Mouse (Mus musculus) erythroid progenitor cell, adult 5-6 weeks (primary cell): Measurements from ENCODE around the gene Arfgap3. TPM values are rescaled to one million over a fixed set of nuclear protein-coding genes. Genes with fewer than 3 reads are reported as not detected.

ENCODE experiments used
- ATAC-seq: replicated peaks from 2 replicates; pipeline ENCODE4 v1.8.0; 2016; ENCODE audit warnings: moderate number of reproducible peaks, mild to moderate bottlenecking, moderate TSS enrichment, inconsistent platforms; ENCODE audit not compliant: poor library complexity, low FRiP score, severe bottlenecking
- total RNA-seq, 2 experiments: library from RNA; stranded (forward) in 1 of 2; stranded (reverse) in 1 of 2; fragments of 150-400 nt in 1 of 2; fragments of 186-747, 209-891 nt in 1 of 2; gene quantifications; 2 replicates each; pipeline versions ENCODE4 v1.2.3 to v1.2.4; 2015 to 2017; ENCODE audit warnings: low replicate concordance in 2 of 2

Gene Arfgap3
- total RNA-seq, 2 experiments from 2014 or later: 19.3 to 60.3 TPM

DNA sequence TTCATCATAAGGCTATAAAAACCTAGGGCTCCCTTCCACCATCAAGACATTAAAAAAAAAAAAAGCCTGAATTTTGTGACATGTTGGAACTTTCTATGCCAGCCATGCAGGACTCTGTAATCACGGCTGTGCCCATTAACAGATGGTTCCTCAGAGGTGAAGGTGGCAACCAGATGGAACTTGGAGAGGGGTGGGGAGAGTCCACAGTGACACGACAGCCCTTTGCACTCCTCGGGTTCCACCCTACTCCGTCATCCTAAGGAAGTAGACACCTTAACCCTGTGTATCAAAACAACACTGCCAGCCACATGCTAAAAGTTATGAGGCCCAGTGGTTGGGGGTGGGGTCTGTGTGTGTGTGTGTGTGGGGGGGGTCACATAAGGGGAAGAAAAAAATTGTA, 1.3 kb downstream of the Arfgap3 start:
- no peak for ATAC-seq

DNA sequence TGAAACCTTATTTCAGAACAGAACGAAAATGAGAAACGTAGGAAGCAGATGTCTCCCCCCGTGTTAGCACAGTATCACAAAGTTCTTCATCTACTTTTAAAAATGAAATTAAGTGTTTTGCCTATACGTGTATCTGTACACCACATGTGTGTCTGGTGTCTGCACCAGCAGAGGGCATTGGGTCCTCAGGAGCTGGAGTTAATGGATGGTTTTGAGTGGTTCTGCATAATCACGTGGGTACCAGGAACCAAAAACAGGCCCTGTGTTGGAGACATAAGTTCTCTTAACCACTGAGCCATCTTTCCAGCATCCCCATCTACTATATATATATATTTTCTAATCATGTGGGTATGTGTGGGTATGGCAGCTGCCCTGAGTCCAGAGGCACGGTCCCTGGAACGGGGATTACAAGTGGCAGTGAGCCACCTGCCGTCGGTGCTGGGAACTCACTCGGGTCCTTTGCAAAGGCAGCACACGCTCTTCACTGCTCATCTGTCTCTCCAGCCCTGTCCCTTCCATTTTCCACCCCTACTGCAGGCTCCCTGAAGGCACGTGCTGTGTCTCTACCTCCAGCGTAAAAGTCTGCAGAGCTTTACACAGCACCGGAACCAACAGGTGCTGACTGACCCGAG, 4.0 kb downstream of the Arfgap3 start:
- no peak for ATAC-seq

DNA sequence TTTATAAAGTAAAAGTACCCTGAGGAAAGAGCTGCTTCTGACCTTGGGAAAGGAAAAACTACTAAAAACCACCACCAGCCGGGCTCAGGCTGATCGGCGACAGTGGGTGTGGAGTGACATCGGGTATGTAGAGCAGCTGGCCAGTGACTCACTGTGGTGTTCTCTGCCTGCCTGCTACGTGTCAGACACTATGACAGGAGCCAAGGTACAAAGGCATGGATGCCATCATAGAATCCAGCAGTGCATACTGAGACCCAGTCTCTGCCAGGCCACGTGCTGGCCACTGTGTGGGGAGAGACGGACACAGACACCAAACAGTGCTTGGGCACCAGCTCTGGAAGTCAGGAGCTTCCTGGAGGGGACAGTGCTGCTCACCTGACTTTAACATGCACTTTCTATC, 5.1 kb downstream of the Arfgap3 start:
- ATAC-seq: 0 out of 2 replicates have a peak, but pooled peaks have one; percentile 33

DNA sequence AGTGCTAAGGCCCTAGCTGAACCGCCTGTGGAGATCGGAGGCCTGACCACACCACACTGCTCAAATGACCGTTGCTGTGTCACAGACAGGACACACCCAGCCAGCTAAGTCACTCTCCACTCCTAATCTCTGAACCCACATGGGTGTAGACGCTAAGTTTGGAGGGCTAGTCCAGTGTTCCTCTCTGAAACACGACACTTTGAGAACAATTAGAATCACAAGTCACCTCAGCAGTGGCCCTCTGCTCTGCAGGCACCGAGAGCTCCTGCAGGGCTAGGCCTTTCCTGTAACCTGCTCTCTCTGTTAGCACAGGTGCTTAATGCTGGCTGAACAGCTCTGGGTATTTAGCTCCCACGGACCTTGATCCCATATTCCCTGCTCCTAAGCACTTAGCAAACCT, 5.9 kb downstream of the Arfgap3 start:
- peak; percentile 93 for ATAC-seq

DNA sequence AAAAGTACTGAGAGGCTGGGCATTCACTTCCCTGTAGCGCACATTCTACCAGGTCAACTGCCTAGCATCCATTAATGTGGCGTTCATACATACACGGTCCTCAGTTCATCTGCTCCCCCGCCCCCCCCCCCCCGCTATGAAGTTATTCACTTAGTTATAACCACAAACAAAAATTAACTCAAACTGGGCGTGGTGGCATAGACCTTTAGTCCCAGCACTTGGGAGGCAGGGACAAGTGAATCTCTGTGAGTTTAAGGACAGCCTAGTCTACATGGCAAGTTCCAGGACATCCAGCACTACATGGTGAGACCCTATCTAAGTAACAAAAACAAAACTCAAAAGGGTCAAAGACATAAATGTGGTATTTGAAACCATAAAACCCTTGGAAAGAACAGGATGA, 11.1 kb downstream of the Arfgap3 start:
- ATAC-seq: no peak

DNA sequence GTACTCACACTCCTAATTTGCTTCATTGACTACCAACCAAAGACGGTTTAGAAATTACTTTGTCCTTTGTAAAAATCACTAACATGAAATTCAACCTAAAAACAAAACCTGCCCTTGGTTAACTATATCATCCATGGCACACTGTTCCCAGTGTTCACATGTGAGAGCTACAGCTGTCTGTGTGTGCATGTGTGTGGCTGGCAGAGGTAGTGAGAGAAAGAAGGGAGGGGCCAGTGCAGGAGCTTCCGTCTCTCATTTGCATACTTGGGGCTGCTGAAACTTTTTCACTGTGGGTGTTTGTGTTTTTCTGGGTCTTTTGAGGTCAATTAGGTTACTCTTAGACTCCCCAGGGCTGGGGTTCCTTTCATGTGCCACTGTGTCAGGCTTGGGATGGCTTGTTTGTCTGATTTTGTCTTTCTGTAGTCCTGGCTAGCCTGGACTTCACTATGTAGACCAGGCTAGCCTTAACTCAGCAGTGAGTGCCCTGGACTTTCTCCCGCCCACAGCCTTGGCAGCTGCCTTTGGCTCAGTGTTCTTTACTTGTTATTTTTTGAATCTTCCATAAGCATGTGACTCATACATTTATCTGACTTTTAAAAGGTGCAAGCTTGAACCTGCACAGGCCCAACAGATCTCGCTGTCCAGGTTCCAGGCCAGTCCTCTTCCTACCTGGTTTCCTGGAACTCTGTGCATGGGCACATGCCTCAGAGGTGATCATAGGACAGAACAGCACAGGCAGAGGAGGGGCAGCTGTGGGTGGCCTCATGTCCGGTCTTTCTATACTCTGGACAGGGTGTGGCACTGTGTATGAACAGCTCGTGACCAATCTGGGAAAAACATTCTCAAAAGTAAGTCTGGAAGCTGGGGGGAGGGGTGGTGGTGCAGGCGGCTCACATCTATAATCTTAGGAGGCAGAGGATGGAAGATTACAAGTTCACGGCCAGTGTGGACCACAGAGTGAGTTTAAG, 11.9 kb downstream of the Arfgap3 start:
- no peak for ATAC-seq

DNA sequence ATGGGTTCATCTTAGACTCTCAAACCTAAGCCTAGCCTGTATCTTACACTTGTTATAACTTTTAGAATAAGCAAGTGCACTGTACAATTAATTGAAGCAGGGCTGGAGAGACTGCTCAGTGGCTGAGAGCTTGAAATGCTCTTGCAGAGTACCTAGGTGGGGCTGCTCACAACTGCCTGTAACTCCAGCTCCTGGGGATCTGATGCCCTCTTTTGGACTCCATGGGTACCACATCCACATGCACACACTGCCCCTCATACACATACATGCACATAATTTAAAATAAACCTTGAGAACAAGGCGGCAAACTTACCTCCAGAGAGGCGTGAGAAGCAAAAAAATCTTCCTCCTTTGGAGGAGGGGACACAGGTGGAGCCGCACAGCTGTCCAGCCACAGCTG, 17.7 kb downstream of the Arfgap3 start:
- ATAC-seq: no peak

DNA sequence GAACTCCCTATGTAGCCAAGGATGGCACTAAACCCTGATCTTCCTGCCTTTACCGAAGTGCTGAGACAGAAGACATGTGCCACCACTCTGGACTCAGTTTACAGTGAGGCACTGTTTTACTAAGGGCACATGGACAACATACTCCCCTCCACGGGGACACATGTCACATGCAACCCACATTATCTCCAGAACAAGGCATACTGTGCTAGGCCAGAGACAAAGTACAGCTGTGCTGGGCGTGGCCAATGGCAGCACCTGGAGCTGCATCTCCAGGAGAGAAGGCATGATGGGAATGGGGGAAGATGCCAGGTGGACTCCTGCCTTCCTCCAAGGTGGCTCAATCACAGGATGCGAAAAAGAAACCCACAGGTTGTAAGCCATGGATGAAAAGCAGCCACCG, 21.1 kb downstream of the Arfgap3 start:
- ATAC-seq: no peak

DNA sequence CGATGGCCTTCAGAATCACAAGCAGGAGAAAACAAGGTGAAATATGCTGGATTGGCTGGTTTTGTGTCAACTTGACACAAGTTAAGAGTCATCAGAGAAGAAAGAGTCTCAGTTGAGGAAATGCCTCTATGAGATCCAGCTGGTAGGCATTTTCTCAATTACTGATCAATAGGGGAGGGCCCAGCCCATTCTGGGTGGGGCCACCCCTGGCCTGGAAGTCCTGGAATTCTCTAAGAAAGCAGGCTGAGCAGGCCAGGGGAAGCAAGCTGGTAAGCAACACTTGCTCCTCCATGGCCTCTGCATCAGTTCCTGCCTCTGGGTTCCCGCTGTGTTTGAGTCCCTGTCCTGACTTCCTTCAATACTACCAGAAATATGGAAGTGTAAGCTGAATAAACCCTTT, 27.0 kb downstream of the Arfgap3 start:
- no peak for ATAC-seq

DNA sequence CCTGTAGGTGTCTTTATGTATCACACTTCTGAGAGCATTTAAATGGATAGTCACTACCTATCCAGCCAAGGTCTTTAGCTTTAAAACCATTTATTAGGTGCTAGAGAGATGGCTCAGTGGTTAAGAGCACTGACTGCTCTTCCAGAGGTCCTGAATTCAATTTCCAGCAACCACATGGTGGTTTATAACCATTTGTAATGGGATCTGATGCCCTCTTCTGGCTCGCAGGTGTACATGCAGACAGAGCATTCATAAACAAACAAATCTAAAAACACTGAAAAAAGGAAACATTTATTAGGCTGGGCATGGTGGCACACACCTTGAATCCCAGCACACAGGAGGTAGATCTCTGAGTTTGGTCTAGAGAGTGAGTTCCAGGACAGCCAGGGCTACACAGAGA, 35.1 kb downstream of the Arfgap3 start:
- no peak for ATAC-seq

DNA sequence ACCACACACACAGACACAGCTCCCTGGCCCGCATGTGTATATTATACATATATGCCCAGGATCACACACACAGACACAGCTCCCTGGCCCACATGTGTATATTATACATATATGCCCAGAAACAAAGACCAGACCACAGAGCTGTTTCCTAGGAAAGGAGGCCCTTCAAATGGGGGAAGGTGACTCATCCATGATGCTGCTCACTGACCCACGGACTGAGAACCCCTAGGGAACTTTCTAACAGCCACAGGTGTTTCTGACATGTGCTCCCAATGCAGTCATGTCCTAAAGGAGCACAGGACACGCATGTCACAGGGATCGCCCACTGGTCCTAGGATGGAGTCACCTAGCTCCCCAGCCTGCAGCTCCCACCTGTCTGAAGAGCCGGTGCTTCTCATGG, 40.2 kb downstream of the Arfgap3 start:
- no peak for ATAC-seq

DNA sequence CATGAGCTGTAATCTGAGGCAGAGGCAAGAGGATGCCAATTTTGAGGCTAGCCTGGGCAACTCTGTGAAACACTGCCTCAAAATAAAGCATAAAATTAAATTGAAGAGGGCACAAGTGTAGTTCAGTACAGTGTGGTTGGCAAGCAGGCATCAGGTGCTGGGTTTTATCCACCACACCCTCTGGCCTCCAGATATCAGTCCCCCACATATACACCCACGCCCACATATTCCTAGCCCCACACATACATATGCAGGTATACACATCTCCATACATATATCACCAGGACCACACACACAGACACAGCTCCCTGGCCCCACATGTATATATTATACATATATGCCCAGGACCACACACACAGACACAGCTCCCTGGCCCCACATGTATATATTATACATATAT, 41.3 kb downstream of the Arfgap3 start:
- ATAC-seq: peak; percentile 89

DNA sequence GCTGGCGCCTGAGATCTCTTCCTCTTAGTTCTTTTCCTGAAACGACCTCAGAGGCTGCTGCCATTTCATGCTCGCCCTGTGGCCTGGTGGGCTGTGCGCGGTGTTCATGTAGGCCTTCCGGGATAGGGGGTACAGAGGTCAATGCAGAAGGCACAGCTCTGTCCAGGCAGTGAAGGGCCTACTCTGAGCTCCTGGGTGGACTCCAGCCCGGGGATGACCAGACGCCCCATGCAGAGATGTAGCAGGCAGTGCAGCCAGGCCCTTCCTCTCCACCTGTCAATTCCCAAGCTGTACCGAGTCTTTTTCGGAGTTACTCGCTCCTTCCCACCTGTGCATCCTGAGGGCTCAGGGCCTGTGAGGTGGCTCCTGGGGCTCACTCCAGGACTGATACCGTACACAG, 43.9 kb downstream of the Arfgap3 start:
- ATAC-seq: no peak

DNA sequence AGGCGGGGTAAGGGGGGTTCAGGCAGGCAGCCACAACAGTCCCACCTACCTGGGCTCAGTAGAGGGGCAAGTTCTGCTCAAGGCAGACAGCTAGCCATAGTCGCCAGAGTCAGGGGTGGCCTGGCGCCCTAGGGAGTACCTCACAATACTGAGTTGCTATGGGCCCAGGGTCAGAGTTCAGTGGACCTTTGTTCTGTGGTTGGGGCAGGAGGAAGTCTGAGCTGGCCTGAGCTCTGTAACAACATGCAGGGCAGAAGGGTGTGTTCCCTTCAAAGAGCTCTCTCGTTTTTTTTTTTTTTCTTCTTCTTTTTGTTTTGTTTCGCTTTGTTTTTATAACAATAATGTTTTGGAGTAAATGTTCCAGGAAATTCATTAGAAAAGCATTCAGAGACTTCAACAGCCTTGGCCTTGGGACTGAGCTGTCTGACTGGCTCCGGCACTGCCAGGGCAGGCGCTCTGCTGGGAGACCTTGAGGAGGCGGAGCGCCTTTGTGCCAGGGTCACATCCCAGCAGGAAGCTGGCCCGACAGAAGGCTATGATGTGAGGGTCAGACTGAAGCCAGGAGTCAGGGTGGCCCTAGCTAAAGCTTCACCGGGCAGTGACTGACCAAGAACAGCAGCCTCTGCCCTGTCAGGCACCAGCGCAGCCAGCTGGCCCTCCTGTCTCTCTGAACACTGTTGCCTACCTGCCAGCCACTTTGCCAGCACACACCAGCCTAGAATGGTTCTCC, 44.7 kb downstream of the Arfgap3 start:
- ATAC-seq: no peak

DNA sequence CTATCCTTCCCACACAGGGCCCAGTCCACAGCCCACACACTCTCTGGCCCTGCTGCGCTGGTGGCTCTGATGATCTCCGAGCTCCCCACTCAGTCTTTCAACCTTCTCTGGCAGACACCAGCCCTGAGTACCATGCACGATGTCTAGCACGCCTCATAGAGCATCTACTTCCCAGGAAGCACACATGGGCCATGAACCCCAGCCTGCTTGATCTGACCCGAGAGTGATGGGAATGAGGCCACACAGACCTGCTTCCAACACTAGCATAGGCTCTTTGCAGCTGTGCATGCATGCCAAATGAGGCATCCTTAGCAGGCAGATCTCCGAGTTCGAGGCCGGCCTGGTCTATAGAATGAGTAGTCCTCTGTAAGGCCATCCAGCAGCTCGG, 45.2 kb downstream of the Arfgap3 start:
- no peak for ATAC-seq

DNA sequence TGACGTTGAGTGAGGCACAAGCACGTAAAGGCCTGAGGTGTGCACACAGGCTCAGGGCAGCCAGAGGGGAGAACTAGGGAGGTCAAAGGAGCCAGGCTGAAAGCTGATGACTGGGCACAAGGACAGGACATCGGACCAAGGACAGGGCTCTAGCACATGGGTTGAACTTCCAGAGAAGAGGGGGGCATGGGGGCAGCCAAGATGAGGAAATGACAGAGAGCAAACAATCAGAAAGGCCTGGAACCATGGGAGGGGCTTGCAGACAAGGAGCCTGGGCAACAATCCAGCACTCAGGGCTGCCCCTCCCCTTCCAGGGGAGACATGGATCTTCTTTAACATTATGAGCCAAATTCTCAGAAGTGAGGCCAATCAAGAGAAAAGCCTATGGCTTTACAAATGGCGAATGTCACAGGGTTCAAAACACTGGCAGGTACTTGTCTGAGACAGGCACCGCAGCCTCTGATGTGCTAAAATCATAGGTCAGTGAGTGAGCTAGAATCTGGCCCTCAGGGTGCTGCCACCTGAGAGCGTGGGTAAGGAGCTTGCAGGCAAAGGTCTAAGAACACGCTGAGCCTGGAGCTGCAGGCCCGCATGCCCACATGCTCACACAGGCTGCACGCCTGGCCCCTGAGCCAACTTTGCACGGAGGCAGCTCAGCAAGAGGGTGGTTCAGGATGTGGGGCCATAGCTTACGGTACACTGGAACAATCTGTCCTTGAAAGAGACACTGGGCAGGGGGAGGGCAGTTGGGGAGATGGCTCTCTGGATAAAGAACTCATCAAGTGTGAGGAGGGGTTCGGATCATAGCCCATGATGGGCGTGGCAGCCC, 46.2 kb downstream of the Arfgap3 start:
- no peak for ATAC-seq

DNA sequence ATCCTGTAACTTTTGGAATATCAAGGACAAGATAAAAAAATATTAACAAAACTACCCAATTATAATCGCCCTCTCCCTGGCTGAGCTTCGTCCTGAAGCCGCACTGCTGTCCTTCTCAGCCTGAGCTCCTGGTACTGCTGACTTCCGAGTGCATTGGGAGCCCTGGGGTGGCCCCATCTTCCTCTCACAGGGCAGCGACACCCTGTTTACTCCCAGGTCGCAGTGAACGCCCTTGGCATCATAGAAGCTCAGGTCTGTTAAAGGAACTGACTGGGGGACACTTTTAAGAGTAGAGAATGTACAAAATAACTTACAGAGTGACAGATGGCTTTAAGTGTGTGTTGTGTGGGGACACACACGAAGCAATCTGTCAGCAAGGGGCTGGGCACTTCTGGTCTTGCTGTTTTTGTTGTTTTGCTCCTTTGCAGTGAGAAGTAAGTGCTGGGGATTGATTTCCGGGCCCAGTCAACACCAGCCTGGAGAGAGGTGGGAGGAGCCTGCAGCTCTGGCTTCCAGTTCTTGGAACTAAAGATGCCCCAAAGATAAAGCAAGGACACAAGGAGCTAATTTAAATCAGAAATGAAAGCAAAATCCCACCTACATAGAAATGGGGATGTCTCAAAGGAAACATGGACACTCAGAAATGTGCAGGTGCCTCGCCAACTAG, 50.0 kb downstream of the Arfgap3 start:
- ATAC-seq: no peak

DNA sequence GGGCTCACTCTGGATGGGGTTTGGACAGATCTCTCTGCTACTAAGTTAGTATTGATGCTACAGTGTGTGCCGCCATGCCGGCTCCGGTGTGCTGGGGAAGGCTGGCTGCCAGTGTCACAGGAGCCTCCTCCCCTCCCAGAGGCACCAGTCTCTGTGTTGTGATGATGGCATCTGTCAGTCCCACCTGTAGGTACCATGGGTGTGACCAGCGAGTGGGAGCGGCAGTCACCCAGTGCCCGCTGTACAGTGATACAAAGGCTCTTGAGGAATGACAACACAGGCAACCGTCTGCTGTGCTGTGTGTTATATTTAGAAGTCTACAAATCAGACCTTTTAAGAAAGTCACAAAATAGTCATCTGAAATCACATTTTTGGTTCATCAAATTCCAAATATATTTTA, 50.6 kb downstream of the Arfgap3 start:
- ATAC-seq: no peak

DNA sequence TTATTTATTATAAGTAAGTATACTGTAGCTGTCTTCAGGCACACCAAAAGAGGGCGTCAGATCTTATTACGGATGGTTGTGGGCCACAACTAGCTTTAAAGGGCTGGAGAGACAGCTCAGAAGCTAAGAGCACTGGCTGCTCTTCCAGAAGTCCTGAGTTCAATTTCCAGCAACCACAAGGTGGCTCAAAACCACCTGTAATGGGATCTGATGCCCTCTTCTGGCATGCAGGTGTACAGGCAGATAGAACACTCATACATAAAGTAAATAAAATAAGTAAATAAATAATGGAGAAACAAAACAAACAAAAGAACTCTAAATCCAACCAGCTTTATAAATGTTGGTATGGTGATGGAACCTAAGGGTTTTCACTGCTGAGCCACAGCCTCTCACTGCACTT, 51.2 kb downstream of the Arfgap3 start:
- no peak for ATAC-seq
